Mouse (Mus musculus): ENCODE measurements around the gene Pced1b. TPM values are rescaled to one million over a fixed set of nuclear protein-coding genes. Genes with fewer than 3 reads are reported as not detected.

Pced1b gene
- polyA plus RNA-seq, 1 experiment from 2014 or later = 5.7 TPM

GRCm38 (mm10) chr15:97224003-97224402 is 22.9 kb upstream of the Pced1b start:
- no peak overlapping the region for H3K4me2 ChIP-seq (ENCODE audit: low read length)
- WGBS = 59% methylated on average over 8 of the region's 8 CpGs
- ATAC-seq (replicated peaks; ENCODE audit: low FRiP score, low TSS enrichment, low read depth) = no peak

GRCm38 (mm10) chr15:97229494-97230077 is 17.3 kb upstream of the Pced1b start:
- Histone ChIP-seq H3K4me1 (replicated peaks; ENCODE audit: control insufficient read depth, insufficient read depth, low read length) (no peaks in the 10 kb centered on the region), H3K27ac (ENCODE audit: low read depth) (no peak overlapping the region), H3K9ac (ENCODE audit: low read length) (no peak overlapping the region), H3K36me3 (ENCODE audit: control insufficient read depth, insufficient read depth, low read length) (no peaks in the 10 kb centered on the region), H3K9me3 (ENCODE audit: control insufficient read depth, low read length) (0 out of 2 replicates have a peak, but pooled peaks cover 5% of the 10 kb centered on the region), H3K27me3 (replicated peaks; ENCODE audit: control insufficient read depth, insufficient read depth, low read length) (no peaks in the 10 kb centered on the region), H3K4me3 (ENCODE audit: low read depth, low read length) (no peak overlapping the region), H3K4me2 (ENCODE audit: low read length) (no peak overlapping the region)
- DNase-seq (ENCODE audit: low spot score) = no peak
- no peak for ATAC-seq (replicated peaks; ENCODE audit: low FRiP score, low TSS enrichment, low read depth)
- whole genome bisulfite sequencing = 70% methylated on average over 11 of the region's 11 CpGs

More at GRCm38 (mm10) chr15:97224003-97224402, 22.9 kb upstream of the Pced1b start:
- H3K4me3 ChIP-seq (ENCODE audit: low read depth, low read length) = no peak overlapping the region
- H3K36me3 ChIP-seq (ENCODE audit: control insufficient read depth, insufficient read depth, low read length) = no peaks in the 10 kb centered on the region
- DNase-seq (ENCODE audit: low spot score) = no peak
- H3K9ac ChIP-seq (ENCODE audit: low read length) = no peak overlapping the region
- H3K27ac ChIP-seq (ENCODE audit: low read depth) = no peak overlapping the region
- H3K4me1 ChIP-seq (replicated peaks; ENCODE audit: control insufficient read depth, insufficient read depth, low read length) = no peaks in the 10 kb centered on the region
- no peaks in the 10 kb centered on the region for H3K27me3 ChIP-seq (replicated peaks; ENCODE audit: control insufficient read depth, insufficient read depth, low read length)
- H3K9me3 ChIP-seq (ENCODE audit: control insufficient read depth, low read length) = no peaks in the 10 kb centered on the region

GRCm38 (mm10) chr15:97234076-97234475 is 12.8 kb upstream of the Pced1b start:
- WGBS = 91% methylated on average over 6 of the region's 6 CpGs
- Histone ChIP-seq H3K4me2 (ENCODE audit: low read length) (no peak overlapping the region), H3K27me3 (replicated peaks; ENCODE audit: control insufficient read depth, insufficient read depth, low read length) (no peaks in the 10 kb centered on the region), H3K27ac (ENCODE audit: low read depth) (no peak overlapping the region), H3K4me1 (replicated peaks; ENCODE audit: control insufficient read depth, insufficient read depth, low read length) (no peaks in the 10 kb centered on the region), H3K9ac (ENCODE audit: low read length) (no peak overlapping the region), H3K4me3 (ENCODE audit: low read depth, low read length) (no peak overlapping the region), H3K36me3 (ENCODE audit: control insufficient read depth, insufficient read depth, low read length) (no peaks in the 10 kb centered on the region), H3K9me3 (ENCODE audit: control insufficient read depth, low read length) (0 out of 2 replicates have a peak, but pooled peaks cover 5% of the 10 kb centered on the region)
- no peak for ATAC-seq (replicated peaks; ENCODE audit: low FRiP score, low TSS enrichment, low read depth)
- no peak for DNase-seq (ENCODE audit: low spot score)

GRCm38 (mm10) chr15:97235183-97235582 is 11.7 kb upstream of the Pced1b start:
- 0 out of 2 replicates have a peak, but pooled peaks cover 5% of the 10 kb centered on the region for H3K9me3 ChIP-seq (ENCODE audit: control insufficient read depth, low read length)
- DNase-seq (ENCODE audit: low spot score) = peak; percentile 73
- WGBS = 26% methylated on average over 7 of the region's 7 CpGs
- ATAC-seq (replicated peaks; ENCODE audit: low FRiP score, low TSS enrichment, low read depth) = no peak
- H3K4me2 ChIP-seq (ENCODE audit: low read length) = no peak overlapping the region
- no peaks in the 10 kb centered on the region for H3K27me3 ChIP-seq (replicated peaks; ENCODE audit: control insufficient read depth, insufficient read depth, low read length)
- H3K9ac ChIP-seq (ENCODE audit: low read length) = no peak overlapping the region
- H3K4me1 ChIP-seq (replicated peaks; ENCODE audit: control insufficient read depth, insufficient read depth, low read length) = no peaks in the 10 kb centered on the region
- H3K36me3 ChIP-seq (ENCODE audit: control insufficient read depth, insufficient read depth, low read length) = no peaks in the 10 kb centered on the region
- H3K27ac ChIP-seq (ENCODE audit: low read depth) = no peak overlapping the region
- no peak overlapping the region for H3K4me3 ChIP-seq (ENCODE audit: low read depth, low read length)

GRCm38 (mm10) chr15:97236943-97237342 is 10.0 kb upstream of the Pced1b start:
- no peaks in the 10 kb centered on the region for H3K36me3 ChIP-seq (ENCODE audit: control insufficient read depth, insufficient read depth, low read length)
- H3K4me2 ChIP-seq (ENCODE audit: low read length) = no peak overlapping the region
- H3K27me3 ChIP-seq (replicated peaks; ENCODE audit: control insufficient read depth, insufficient read depth, low read length) = no peaks in the 10 kb centered on the region
- DNase-seq (ENCODE audit: low spot score) = peak; percentile 63
- ATAC-seq (replicated peaks; ENCODE audit: low FRiP score, low TSS enrichment, low read depth) = no peak
- no peaks in the 10 kb centered on the region for H3K9me3 ChIP-seq (ENCODE audit: control insufficient read depth, low read length)
- no peak overlapping the region for H3K9ac ChIP-seq (ENCODE audit: low read length)
- 53% methylated on average over 9 of the region's 9 CpGs for WGBS
- H3K27ac ChIP-seq (ENCODE audit: low read depth) = no peak overlapping the region
- H3K4me3 ChIP-seq (ENCODE audit: low read depth, low read length) = no peak overlapping the region
- H3K4me1 ChIP-seq (replicated peaks; ENCODE audit: control insufficient read depth, insufficient read depth, low read length) = no peaks in the 10 kb centered on the region

GRCm38 (mm10) chr15:97245392-97245791 is 1.5 kb upstream of the Pced1b start:
- no peak for ATAC-seq (replicated peaks; ENCODE audit: low FRiP score, low TSS enrichment, low read depth)
- no peak overlapping the region for H3K9ac ChIP-seq (ENCODE audit: low read length)

GRCm38 (mm10) chr15:97246256-97246655 is 651 bp upstream of the Pced1b start:
- ATAC-seq (replicated peaks; ENCODE audit: low FRiP score, low TSS enrichment, low read depth) (no peak), DNase-seq (ENCODE audit: low spot score) (no peak)
- H3K4me3 ChIP-seq (ENCODE audit: low read depth, low read length) = peak overlapping the region; percentile 71
- no peak overlapping the region for H3K9ac ChIP-seq (ENCODE audit: low read length)
- H3K4me1 ChIP-seq (replicated peaks; ENCODE audit: control insufficient read depth, insufficient read depth, low read length) = peaks cover 11% of the 10 kb centered on the region
- H3K27me3 ChIP-seq (replicated peaks; ENCODE audit: control insufficient read depth, insufficient read depth, low read length) = peaks cover 13% of the 10 kb centered on the region
- WGBS = 29% methylated on average over 14 of the region's 14 CpGs
- H3K27ac ChIP-seq (ENCODE audit: low read depth) = no peak overlapping the region
- H3K9me3 ChIP-seq (ENCODE audit: control insufficient read depth, low read length) = no peaks in the 10 kb centered on the region
- H3K36me3 ChIP-seq (ENCODE audit: control insufficient read depth, insufficient read depth, low read length) = no peaks in the 10 kb centered on the region
- peak overlapping the region; percentile 74 for H3K4me2 ChIP-seq (ENCODE audit: low read length)

More at GRCm38 (mm10) chr15:97245392-97245791, 1.5 kb upstream of the Pced1b start:
- 78% methylated on average over 18 of the region's 18 CpGs for WGBS
- DNase-seq (ENCODE audit: low spot score) = no peak
- Histone ChIP-seq H3K4me2 (ENCODE audit: low read length) (no peak overlapping the region), H3K27ac (ENCODE audit: low read depth) (no peak overlapping the region), H3K4me3 (ENCODE audit: low read depth, low read length) (no peak overlapping the region), H3K27me3 (replicated peaks; ENCODE audit: control insufficient read depth, insufficient read depth, low read length) (peaks cover 13% of the 10 kb centered on the region), H3K9me3 (ENCODE audit: control insufficient read depth, low read length) (no peaks in the 10 kb centered on the region), H3K36me3 (ENCODE audit: control insufficient read depth, insufficient read depth, low read length) (no peaks in the 10 kb centered on the region), H3K4me1 (replicated peaks; ENCODE audit: control insufficient read depth, insufficient read depth, low read length) (peaks cover 11% of the 10 kb centered on the region)

GRCm38 (mm10) chr15:97247791-97248161 is 869 bp downstream of the Pced1b start:
- H3K36me3 ChIP-seq (ENCODE audit: control insufficient read depth, insufficient read depth, low read length) = no peaks in the 10 kb centered on the region
- peak overlapping the region; percentile 85 for H3K9ac ChIP-seq (ENCODE audit: low read length)
- 2% methylated on average over 14 of the region's 14 CpGs for WGBS
- no peaks in the 10 kb centered on the region for H3K9me3 ChIP-seq (ENCODE audit: control insufficient read depth, low read length)
- peak overlapping the region; percentile 71 for H3K4me3 ChIP-seq (ENCODE audit: low read depth, low read length)
- DNase-seq (ENCODE audit: low spot score) = peak; percentile 78
- peaks cover 13% of the 10 kb centered on the region for H3K27me3 ChIP-seq (replicated peaks; ENCODE audit: control insufficient read depth, insufficient read depth, low read length)
- H3K4me1 ChIP-seq (replicated peaks; ENCODE audit: control insufficient read depth, insufficient read depth, low read length) = peaks cover 11% of the 10 kb centered on the region
- peak; percentile 38; the same call in 1 of the 2 replicates for ATAC-seq (replicated peaks; ENCODE audit: low FRiP score, low TSS enrichment, low read depth)
- peak overlapping the region; percentile 77 for H3K27ac ChIP-seq (ENCODE audit: low read depth)
- H3K4me2 ChIP-seq (ENCODE audit: low read length) = peak overlapping the region; percentile 74

- DNase-seq (ENCODE audit: low spot score) = no peak
- peak overlapping the region; percentile 77; the same call in 1 of the 2 replicates for H3K27ac ChIP-seq (ENCODE audit: low read depth)
- peak overlapping the region; percentile 74 for H3K4me2 ChIP-seq (ENCODE audit: low read length)
- ATAC-seq (replicated peaks; ENCODE audit: low FRiP score, low TSS enrichment, low read depth) = no peak
- WGBS = 40% methylated on average over 8 of the region's 8 CpGs
- H3K9ac ChIP-seq (ENCODE audit: low read length) = peak overlapping the region; percentile 85; the same call in 1 of the 2 replicates
- H3K4me1 ChIP-seq (replicated peaks; ENCODE audit: control insufficient read depth, insufficient read depth, low read length) = peaks cover 11% of the 10 kb centered on the region
- H3K27me3 ChIP-seq (replicated peaks; ENCODE audit: control insufficient read depth, insufficient read depth, low read length) = peaks cover 13% of the 10 kb centered on the region
- H3K9me3 ChIP-seq (ENCODE audit: control insufficient read depth, low read length) = no peaks in the 10 kb centered on the region
- H3K4me3 ChIP-seq (ENCODE audit: low read depth, low read length) = peak overlapping the region; percentile 71
- H3K36me3 ChIP-seq (ENCODE audit: control insufficient read depth, insufficient read depth, low read length) = no peaks in the 10 kb centered on the region
Measured at GRCm38 (mm10) chr15:97248296-97248695, 1.4 kb downstream of the Pced1b start.
